ENCODE assay signal across 17 mouse cellular contexts in genomic region chr2:32527468-32527966, GRCm38 (mm10). TPM values are rescaled to one million over a fixed set of nuclear protein-coding genes. Genes with fewer than 3 reads are reported as not detected.
DNase-seq lines count a peak whose midpoint lies in the region; ATAC-seq and TF ChIP-seq lines count a peak whose summit lies in the region.
"Had no signal": no experiment of that assay in that cellular context is flagged by ENCODE, and none has a peak within 500 bp of the region (broad histone marks: within the 10 kb centered on the region; RNA-seq: fewer than 3 reads in every experiment).

No protein-coding gene starts in this region.

- no peak overlapping the region for H3K9ac ChIP-seq in kidney, postnatal 0 days (ENCODE audit: low read depth, low read length)
- H3K9ac ChIP-seq: limb, embryonic 13.5 days; neural tube, embryonic 13.5 days had no signal

- no peak for TF ChIP-seq CTCF in kidney, postnatal 0 days (IDR thresholded peaks at IDR 0.05; ENCODE audit: low read depth)

- no peaks in the 10 kb centered on the region for H3K4me1 ChIP-seq in kidney, postnatal 0 days (replicated peaks; ENCODE audit: insufficient read depth, low read length)
- H3K4me1 ChIP-seq: limb, embryonic 13.5 days; neural tube, embryonic 13.5 days had no signal

- H3K27me3 ChIP-seq in kidney, postnatal 0 days (ENCODE audit: insufficient read depth, low read length) = no peaks in the 10 kb centered on the region
- H3K27me3 ChIP-seq: limb, embryonic 13.5 days; neural tube, embryonic 13.5 days had no signal

- H3K4me2 ChIP-seq in kidney, postnatal 0 days (ENCODE audit: low read length) = no peak overlapping the region
- H3K4me2 ChIP-seq: limb, embryonic 13.5 days; neural tube, embryonic 13.5 days had no signal

- no peak overlapping the region for H3K27ac ChIP-seq in kidney, postnatal 0 days
- H3K27ac ChIP-seq: heart, embryonic 10.5 days; hindbrain, embryonic 10.5 days; left cerebral cortex, adult 2 months; limb, embryonic 13.5 days; neural tube, embryonic 13.5 days had no signal

- DNase-seq in gastrocnemius, postnatal 25 days = peak; percentile 41
- DNase-seq in gastrocnemius, postnatal 10 days = no peak
- DNase-seq in 3T3-L1 (ENCODE audit: low read depth, low spot score) = peak; percentile 35
- DNase-seq in adrenal gland, postnatal 14 days = peak; percentile 87
- DNase-seq in kidney, postnatal 0 days (ENCODE audit: low spot score) = no peak
- no peak for DNase-seq in embryo, embryonic 11 days
- DNase-seq in layer of hippocampus, postnatal 14 days (ENCODE audit: low spot score in 2 of 2) = no peak
- DNase-seq: cerebellum, adult 11 months; lung, postnatal 14 days; midbrain, embryonic 14.5 days had no signal

- peak; percentile 69 for ATAC-seq in kidney, postnatal 0 days (replicated peaks; ENCODE audit: low FRiP score, low read depth)
- ATAC-seq in granulocyte monocyte progenitor cell, adult 5-6 weeks (replicated peaks; ENCODE audit: poor library complexity, severe bottlenecking) = no peak
- ATAC-seq: intestine, postnatal 0 days had no signal

- 58% methylated on average over 14 of the region's 14 CpGs for WGBS in kidney, postnatal 0 days

- H3K9me3 ChIP-seq in kidney, postnatal 0 days (replicated peaks; ENCODE audit: low read length) = no peaks in the 10 kb centered on the region
- H3K9me3 ChIP-seq: heart, embryonic 10.5 days; hindbrain, embryonic 10.5 days; limb, embryonic 13.5 days; neural tube, embryonic 13.5 days had no signal

- no peak overlapping the region for H3K4me3 ChIP-seq in kidney, postnatal 0 days (replicated peaks; ENCODE audit: low read depth, low read length)
- H3K4me3 ChIP-seq: heart, embryonic 10.5 days; hindbrain, embryonic 10.5 days; left cerebral cortex, adult 2 months; limb, embryonic 13.5 days; neural tube, embryonic 13.5 days had no signal

- no peaks in the 10 kb centered on the region for H3K36me3 ChIP-seq in kidney, postnatal 0 days (ENCODE audit: insufficient read depth, low read length)
- H3K36me3 ChIP-seq: heart, embryonic 10.5 days; hindbrain, embryonic 10.5 days; limb, embryonic 13.5 days; neural tube, embryonic 13.5 days had no signal

RNA-seq across cellular contexts. Expression of gene Fam102a, which starts 7.6 kb away (rescaled TPM):
- 1 to 10 TPM; 2.4 to 2.9 TPM for total RNA-seq in gastrocnemius, postnatal 25 days (2021)
- 1 to 10 TPM; 5.5 to 8.6 TPM for total RNA-seq in gastrocnemius, postnatal 10 days (2021)
- 25.6 and 28.7 TPM in 2 replicates for total RNA-seq in adrenal gland, postnatal 14 days (2021)
- polyA plus RNA-seq in kidney, postnatal 0 days (2015; fragmentation: Nextera tagmentation; extraction: Ambion mirVana) = 13.9 and 16.9 TPM in 2 replicates
- total RNA-seq in granulocyte monocyte progenitor cell, adult 5-6 weeks (2014; fragmentation: Nextera tagmentation) = 2.4 and 3.8 TPM in 2 replicates
- 1.3 and 1.5 TPM in 2 replicates for total RNA-seq in granulocyte monocyte progenitor cell, adult 5-6 weeks (2017)
- 10 to 100 TPM; 50.2 to 52.9 TPM for total RNA-seq in layer of hippocampus, postnatal 14 days (2021)

RNA-seq across cellular contexts. Expression of gene Dpm2, which starts 43.1 kb away (rescaled TPM):
- total RNA-seq in gastrocnemius, postnatal 25 days (2021) = 10 to 100 TPM; 11.7 to 12.6 TPM
- 10 to 100 TPM; 19.6 to 25.7 TPM for total RNA-seq in gastrocnemius, postnatal 10 days (2021)
- 47.8 and 61.8 TPM in 2 replicates for total RNA-seq in adrenal gland, postnatal 14 days (2021)
- 105 and 110 TPM in 2 replicates for polyA plus RNA-seq in kidney, postnatal 0 days (2015; fragmentation: Nextera tagmentation; extraction: Ambion mirVana)
- 93.4 and 126 TPM in 2 replicates for total RNA-seq in granulocyte monocyte progenitor cell, adult 5-6 weeks (2014; fragmentation: Nextera tagmentation)
- total RNA-seq in granulocyte monocyte progenitor cell, adult 5-6 weeks (2017) = 32.8 and 33.4 TPM in 2 replicates
- total RNA-seq in layer of hippocampus, postnatal 14 days (2021) = 10 to 100 TPM; 78.8 to 90.1 TPM

RNA-seq across cellular contexts. Expression of gene Pip5kl1, which starts 47.1 kb away (rescaled TPM):
- total RNA-seq in gastrocnemius, postnatal 25 days (2021) = not detected
- total RNA-seq in gastrocnemius, postnatal 10 days (2021) = not detected
- total RNA-seq in adrenal gland, postnatal 14 days (2021) = 0.23 TPM in 1 of 2 replicates, not detected in the other
- 0.42 and 0.61 TPM in 2 replicates for polyA plus RNA-seq in kidney, postnatal 0 days (2015; fragmentation: Nextera tagmentation; extraction: Ambion mirVana)
- total RNA-seq in granulocyte monocyte progenitor cell, adult 5-6 weeks (2014; fragmentation: Nextera tagmentation) = 1.8 TPM in 1 of 2 replicates, not detected in the other
- not detected in 2 replicates for total RNA-seq in granulocyte monocyte progenitor cell, adult 5-6 weeks (2017)
- total RNA-seq in layer of hippocampus, postnatal 14 days (2021) = 1 to 10 TPM; 4.4 to 7.2 TPM
- polyA plus RNA-seq: intestine, postnatal 0 days had no signal

RNA-seq across cellular contexts. Expression of gene 9430097D07Rik, which starts 48.0 kb away (rescaled TPM):
- total RNA-seq in gastrocnemius, postnatal 25 days (2021) = not detected
- total RNA-seq in gastrocnemius, postnatal 10 days (2021) = not detected
- not detected in 2 replicates for total RNA-seq in adrenal gland, postnatal 14 days (2021)
- polyA plus RNA-seq in kidney, postnatal 0 days (2015; fragmentation: Nextera tagmentation; extraction: Ambion mirVana) = 0.08 TPM in 1 of 2 replicates, not detected in the other
- total RNA-seq in granulocyte monocyte progenitor cell, adult 5-6 weeks (2014; fragmentation: Nextera tagmentation) = not detected in 2 replicates
- total RNA-seq in granulocyte monocyte progenitor cell, adult 5-6 weeks (2017) = not detected in 2 replicates
- under 1 TPM; 0.44 to 0.93 TPM for total RNA-seq in layer of hippocampus, postnatal 14 days (2021)

RNA-seq across cellular contexts. Expression of gene St6galnac4, which starts 59.4 kb away (rescaled TPM):
- 10 to 100 TPM; 24.6 to 29.2 TPM for total RNA-seq in gastrocnemius, postnatal 25 days (2021)
- total RNA-seq in gastrocnemius, postnatal 10 days (2021) = 10 to 100 TPM; 31.7 to 42.6 TPM
- total RNA-seq in adrenal gland, postnatal 14 days (2021) = 12.0 and 13.5 TPM in 2 replicates
- polyA plus RNA-seq in kidney, postnatal 0 days (2015; fragmentation: Nextera tagmentation; extraction: Ambion mirVana) = 15.8 and 18.1 TPM in 2 replicates
- total RNA-seq in granulocyte monocyte progenitor cell, adult 5-6 weeks (2014; fragmentation: Nextera tagmentation) = 37.5 and 51.7 TPM in 2 replicates
- 26.0 and 31.9 TPM in 2 replicates for total RNA-seq in granulocyte monocyte progenitor cell, adult 5-6 weeks (2017)
- 10 to 100 TPM; 41.7 to 42.1 TPM for total RNA-seq in layer of hippocampus, postnatal 14 days (2021)

Comparison
In these comparisons a context has a peak if more than half of its experiments do, and no peak if none do; other contexts are left out.
1. DNase-seq: peak in gastrocnemius, postnatal 25 days (single experiment), 3T3-L1 (single experiment) and adrenal gland, postnatal 14 days (single experiment); none in gastrocnemius, postnatal 10 days (single experiment), kidney, postnatal 0 days (single experiment), embryo, embryonic 11 days (single experiment) and layer of hippocampus, postnatal 14 days (0 of 2).